9 mouse cellular contexts compared by ENCODE assay signal in the genomic region with DNA sequence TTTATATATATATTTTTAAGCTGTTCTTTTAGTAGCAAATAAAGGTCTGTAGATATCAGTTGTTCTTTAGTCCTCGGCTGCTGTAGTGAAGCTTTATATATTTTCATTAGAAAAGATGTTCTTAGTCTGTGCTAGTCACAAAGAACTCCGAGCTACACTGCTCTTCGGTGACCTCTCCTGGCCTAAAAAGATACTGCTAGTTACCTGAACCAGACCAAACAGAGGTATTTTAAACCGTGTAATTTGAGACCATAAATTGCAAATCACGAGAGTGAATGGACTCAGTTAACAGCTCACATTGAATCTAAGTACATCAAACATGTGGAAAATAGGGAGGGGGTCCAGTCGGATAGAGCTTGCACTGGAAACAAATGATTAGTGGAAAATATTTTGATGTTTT.
DNase-seq lines count a peak whose midpoint lies in the region; ATAC-seq and TF ChIP-seq lines count a peak whose summit lies in the region.
"Had no signal": no experiment of that assay in that cellular context is flagged by ENCODE, and none has a peak within 500 bp of the region (broad histone marks: within the 10 kb centered on the region; RNA-seq: fewer than 3 reads in every experiment).

No protein-coding gene starts in this region.

- peak; percentile 70 for ATAC-seq in forebrain, postnatal 0 days

- no peak for DNase-seq in heart, adult 2 months
- DNase-seq in heart, adult 11 months = no peak
- peak; percentile 30 for DNase-seq in 416B (ENCODE audit: low read depth)
- DNase-seq in cerebellum, adult 2 months = peak; percentile 43 to 49
- peak; percentile 76 for DNase-seq in forebrain, postnatal 0 days
- DNase-seq in limb, embryonic 10.5 days (ENCODE audit: low spot score) = peak; percentile 60
- peak; percentile 18 for DNase-seq in thymus, postnatal 14 days
- no peak for DNase-seq in gastrocnemius, postnatal 10 days

- whole genome bisulfite sequencing in heart, adult 2 months = 13% methylated on average over 6 of the region's 6 CpGs
- 15% methylated on average over 6 of the region's 6 CpGs for WGBS in cerebellum, adult 2 months
- 10% methylated on average over 6 of the region's 6 CpGs for WGBS in forebrain, postnatal 0 days
- 13% methylated on average over 6 of the region's 6 CpGs for WGBS in limb, embryonic 10.5 days

- intact Hi-C loops in heart, adult 2 months (cut with DNase I) = no loop called here

- no peaks in the 10 kb centered on the region for H3K27me3 ChIP-seq in heart, adult 2 months (ENCODE audit: control insufficient read depth, insufficient read depth, low read length)
- H3K27me3 ChIP-seq in cerebellum, adult 2 months (ENCODE audit: control insufficient read depth, insufficient read depth, low read length) = no peaks in the 10 kb centered on the region
- no peaks in the 10 kb centered on the region for H3K27me3 ChIP-seq in forebrain, postnatal 0 days (ENCODE audit: insufficient read depth, low read length)
- no peaks in the 10 kb centered on the region for H3K27me3 ChIP-seq in limb, embryonic 10.5 days (ENCODE audit: low read depth, poor library complexity, severe bottlenecking)
- H3K27me3 ChIP-seq: heart, embryonic 15.5 days had no signal

- no peak overlapping the region for H3K4me3 ChIP-seq in heart, adult 2 months
- H3K4me3 ChIP-seq in cerebellum, adult 2 months (replicated peaks; ENCODE audit: insufficient read depth, low read depth, low read length) = no peak overlapping the region
- no peak overlapping the region for H3K4me3 ChIP-seq in forebrain, postnatal 0 days (ENCODE audit: low read depth, low read length)
- H3K4me3 ChIP-seq in limb, embryonic 10.5 days = no peak overlapping the region
- H3K4me3 ChIP-seq: heart, embryonic 15.5 days had no signal

- no peaks in the 10 kb centered on the region for H3K79me2 ChIP-seq in heart, adult 2 months (replicated peaks; ENCODE audit: control insufficient read depth, insufficient read depth, low read length)

- no peak overlapping the region for H3K9ac ChIP-seq in heart, adult 2 months (ENCODE audit: low read depth, low read length)
- H3K9ac ChIP-seq in forebrain, postnatal 0 days = no peak overlapping the region
- H3K9ac ChIP-seq: heart, embryonic 15.5 days had no signal

- TF ChIP-seq EP300 in heart, adult 2 months (IDR thresholded peaks at IDR 0.05; ENCODE audit: insufficient read depth, low read depth, low read length) = no peak

- TF ChIP-seq POLR2A in heart, adult 2 months (IDR thresholded peaks at IDR 0.05; ENCODE audit: insufficient read depth, low read depth, low read length) = no peak
- TF ChIP-seq POLR2A in cerebellum, adult 2 months (IDR thresholded peaks at IDR 0.05; ENCODE audit: borderline replicate concordance, insufficient read depth, low read length) = no peak

- H3K4me1 ChIP-seq in heart, adult 2 months (ENCODE audit: control insufficient read depth, insufficient read depth, low read length) = no peaks in the 10 kb centered on the region
- no peaks in the 10 kb centered on the region for H3K4me1 ChIP-seq in cerebellum, adult 2 months (ENCODE audit: control insufficient read depth, insufficient read depth, low read length)
- H3K4me1 ChIP-seq in forebrain, postnatal 0 days (ENCODE audit: insufficient read depth) = no peaks in the 10 kb centered on the region
- H3K4me1 ChIP-seq in limb, embryonic 10.5 days = no peaks in the 10 kb centered on the region
- H3K4me1 ChIP-seq: heart, embryonic 15.5 days had no signal

- H3K36me3 ChIP-seq in heart, adult 2 months (ENCODE audit: control insufficient read depth, insufficient read depth, low read length) = no peaks in the 10 kb centered on the region
- no peaks in the 10 kb centered on the region for H3K36me3 ChIP-seq in forebrain, postnatal 0 days (ENCODE audit: insufficient read depth)
- H3K36me3 ChIP-seq in limb, embryonic 10.5 days = no peaks in the 10 kb centered on the region
- H3K36me3 ChIP-seq: heart, embryonic 15.5 days had no signal

- TF ChIP-seq CTCF in heart, adult 2 months (IDR thresholded peaks at IDR 0.05) = peak; percentile 68
- peak; percentile 24; the same call in 1 of the 2 replicates for TF ChIP-seq CTCF in cerebellum, adult 2 months (IDR thresholded peaks at IDR 0.05; ENCODE audit: borderline replicate concordance, insufficient read depth, low read depth, low read length)
- peak; percentile 72 for TF ChIP-seq CTCF in forebrain, postnatal 0 days (IDR thresholded peaks at IDR 0.05; ENCODE audit: low read depth)

- no peak overlapping the region for H3K4me2 ChIP-seq in forebrain, postnatal 0 days (ENCODE audit: low read depth)
- H3K4me2 ChIP-seq: heart, embryonic 15.5 days had no signal

- no peaks in the 10 kb centered on the region for H3K9me3 ChIP-seq in forebrain, postnatal 0 days (ENCODE audit: low read length)
- H3K9me3 ChIP-seq in limb, embryonic 10.5 days (replicated peaks) = no peaks in the 10 kb centered on the region
- H3K9me3 ChIP-seq: heart, embryonic 15.5 days had no signal

- no peak overlapping the region for H3K27ac ChIP-seq in heart, adult 2 months
- no peak overlapping the region for H3K27ac ChIP-seq in cerebellum, adult 2 months (ENCODE audit: insufficient read depth, low read length)
- H3K27ac ChIP-seq in forebrain, postnatal 0 days (ENCODE audit: low read depth, low read length) = no peak overlapping the region
- no peak overlapping the region for H3K27ac ChIP-seq in limb, embryonic 10.5 days
- H3K27ac ChIP-seq: heart, embryonic 15.5 days had no signal

Comparison
In these comparisons a context has a peak if more than half of its experiments do, and no peak if none do; other contexts are left out.
1. DNase-seq: peak in 416B (single experiment), cerebellum, adult 2 months (2 of 2), forebrain, postnatal 0 days (single experiment), limb, embryonic 10.5 days (single experiment) and thymus, postnatal 14 days (single experiment); none in heart, adult 2 months (0 of 2), heart, adult 11 months (single experiment) and gastrocnemius, postnatal 10 days (single experiment).
2. Peak in every context shown above with its lines, with median percentiles within 50 percentile points of each other: CTCF ChIP-seq.